Mouse (Mus musculus) megakaryocyte, embryonic 14.5 days (primary cell): Measurements from ENCODE around the gene Mrps18c. TPM values are rescaled to one million over a fixed set of nuclear protein-coding genes. Genes with fewer than 3 reads are reported as not detected.
A peak's percentile ranks its signal among the peaks of the same experiment; 100 is the strongest.

Experiments used
- H3K27me3 ChIP-seq: replicated peaks from 2 replicates; pipeline ENCODE3; 2012; ENCODE audit warnings: inconsistent platforms
- H3K36me3 ChIP-seq: replicated peaks from 2 replicates; pipeline ENCODE3; 2012; ENCODE audit warnings: low read length, inconsistent platforms, mixed read lengths
- H3K4me1 ChIP-seq: 2 replicates; pipeline ENCODE4 v1.6.1; 2012; ENCODE audit warnings: inconsistent platforms
- H3K4me3 ChIP-seq: replicated peaks from 2 replicates; pipeline ENCODE3; 2012; ENCODE audit warnings: moderate library complexity, mild to moderate bottlenecking, inconsistent platforms
- H3K9me3 ChIP-seq: 2 replicates; pipeline ENCODE4 v1.6.1; 2012; ENCODE audit warnings: inconsistent platforms
- FLI1 ChIP-seq: IDR thresholded peaks from 2 replicates; pipeline ENCODE4 v1.6.1; 2012; ENCODE audit warnings: low read length, inconsistent platforms, mixed read lengths
- GATA1 ChIP-seq: IDR thresholded peaks from 3 replicates; pipeline ENCODE4 v1.6.1; 2012; ENCODE audit warnings: mixed read lengths, low read length, inconsistent platforms, borderline replicate concordance
- polyA plus RNA-seq: library from polyadenylated mRNA; stranded (reverse); fragments of >175 nt; gene quantifications from 2 replicates; pipeline ENCODE4 v1.2.3, GENCODE M21; 2012; ENCODE audit warnings: low replicate concordance; ENCODE audit not compliant: insufficient read depth

Gene Mrps18c
- polyA plus RNA-seq, 1 experiment: 6.1 TPM

DNA sequence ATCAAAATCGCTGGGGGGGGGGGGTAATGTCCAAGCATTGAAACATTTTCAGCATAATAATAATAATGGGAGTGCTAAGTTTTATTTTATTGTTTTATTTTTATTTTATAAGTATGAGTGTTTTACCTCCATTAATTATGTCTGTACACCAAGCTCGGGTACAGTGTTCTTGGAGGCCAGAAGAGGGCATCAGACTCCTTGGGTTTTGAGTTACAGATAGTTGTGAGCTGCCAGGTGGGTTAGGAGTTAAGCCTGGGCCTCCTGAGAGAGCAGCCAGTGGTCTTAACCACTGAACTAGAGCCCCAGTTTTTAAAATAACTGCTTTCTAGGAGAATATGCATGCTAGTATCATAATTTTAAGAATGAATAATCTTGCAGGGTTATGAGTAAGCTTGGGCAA is 27.5 kb downstream of the Mrps18c start:
- Histone ChIP-seq H3K9me3 (no peaks in the 10 kb centered on the region), H3K36me3 (no peaks in the 10 kb centered on the region), H3K4me3 (no peak overlapping the region), H3K4me1 (peaks cover 24% of the 10 kb centered on the region), H3K27me3 (peaks cover 15% of the 10 kb centered on the region)
- no peak for TF ChIP-seq GATA1
- TF ChIP-seq FLI1: no peak

DNA sequence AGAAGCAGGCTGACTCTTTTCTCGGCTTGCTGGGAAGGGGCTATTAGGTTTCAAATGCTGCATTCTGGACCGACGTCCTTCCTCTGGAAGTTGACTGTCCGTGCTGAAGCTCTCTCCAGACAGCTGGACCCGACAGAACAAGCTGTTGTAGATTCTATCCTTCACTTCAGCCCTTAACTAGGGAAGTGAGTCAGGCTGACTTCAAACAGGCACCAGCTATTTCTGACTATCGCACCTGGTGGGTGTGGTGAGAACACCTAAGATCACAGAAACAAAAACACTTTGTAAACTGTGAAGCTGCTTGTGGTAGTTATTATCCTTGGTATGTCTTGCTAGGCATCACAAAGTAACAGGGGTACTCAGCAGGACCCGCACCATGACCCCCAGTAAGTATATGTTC is 28.1 kb downstream of the Mrps18c start:
- no peaks in the 10 kb centered on the region for H3K36me3 ChIP-seq
- no peak overlapping the region for H3K4me3 ChIP-seq
- peaks cover 19% of the 10 kb centered on the region for H3K4me1 ChIP-seq
- no peaks in the 10 kb centered on the region for H3K9me3 ChIP-seq
- peaks cover 15% of the 10 kb centered on the region for H3K27me3 ChIP-seq
- no peak for TF ChIP-seq FLI1
- TF ChIP-seq GATA1: no peak

DNA sequence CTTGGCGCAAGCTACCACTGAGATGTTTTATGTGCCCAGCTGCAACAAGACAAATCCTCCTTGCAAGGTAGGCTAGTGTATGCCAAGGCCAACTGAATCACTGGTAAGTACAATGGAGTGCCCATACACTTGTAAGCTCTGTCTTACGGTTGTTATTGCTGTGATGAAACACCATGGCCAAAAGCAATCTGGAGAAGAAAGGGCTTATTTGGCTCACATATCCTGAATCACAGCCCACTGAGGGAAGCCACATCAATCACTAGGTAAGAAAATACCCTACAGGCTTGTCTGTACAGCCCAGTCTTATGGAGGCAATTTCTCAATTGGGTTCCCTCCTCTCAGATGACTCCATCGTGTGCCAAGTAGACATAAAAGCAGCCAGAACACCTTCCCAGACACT is 30.3 kb downstream of the Mrps18c start:
- Histone ChIP-seq H3K4me3 (no peak overlapping the region), H3K9me3 (peaks cover 6% of the 10 kb centered on the region), H3K36me3 (no peaks in the 10 kb centered on the region), H3K27me3 (peaks cover 18% of the 10 kb centered on the region), H3K4me1 (peaks cover under 1% of the 10 kb centered on the region; the same call in 1 of the 2 replicates)
- TF ChIP-seq FLI1 (no peak), GATA1 (no peak)

DNA sequence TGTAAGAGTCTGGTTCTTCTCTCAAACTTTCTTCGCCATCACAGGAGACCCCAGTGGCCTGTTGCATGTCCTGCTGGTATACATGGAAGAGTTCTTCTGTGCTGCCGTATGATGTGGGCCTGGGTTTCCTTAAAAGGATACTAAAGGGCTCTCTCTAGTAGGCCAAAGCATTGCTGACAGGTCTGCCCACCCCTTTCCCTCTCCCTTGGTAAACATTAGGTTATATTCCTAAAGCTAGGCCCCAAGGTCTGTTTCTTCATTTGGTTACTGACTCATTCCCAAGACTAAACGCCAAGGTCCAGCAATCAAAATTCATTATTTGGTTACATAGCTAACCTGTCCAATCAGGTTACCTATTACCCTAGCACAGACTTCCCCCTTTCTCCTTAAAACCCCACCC is 34.3 kb downstream of the Mrps18c start:
- no peak for TF ChIP-seq FLI1
- TF ChIP-seq GATA1: no peak
- Histone ChIP-seq H3K27me3 (peaks cover 18% of the 10 kb centered on the region), H3K9me3 (peaks cover 13% of the 10 kb centered on the region), H3K4me1 (no peaks in the 10 kb centered on the region), H3K4me3 (no peak overlapping the region), H3K36me3 (no peaks in the 10 kb centered on the region)

DNA sequence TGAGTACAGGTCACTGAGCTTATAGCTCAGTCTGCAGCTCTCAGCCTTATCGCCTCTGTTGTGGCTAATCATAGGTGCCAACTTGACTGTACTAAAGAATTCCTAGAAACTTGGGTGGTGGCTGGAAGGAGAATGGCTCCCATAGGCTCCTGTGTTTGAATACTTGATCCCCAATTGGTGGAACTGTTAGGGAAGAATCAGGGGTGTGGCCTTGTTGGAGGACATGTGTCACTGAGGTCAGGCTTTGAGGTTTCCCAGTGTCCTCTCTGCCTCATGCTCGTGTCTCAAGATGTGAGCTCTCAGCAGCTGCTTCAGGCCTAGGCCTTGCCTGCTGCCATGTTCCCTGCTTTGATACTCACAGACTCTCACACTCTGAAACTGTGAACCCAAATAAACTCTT is 35.4 kb downstream of the Mrps18c start:
- TF ChIP-seq FLI1 (no peak), GATA1 (no peak)

DNA sequence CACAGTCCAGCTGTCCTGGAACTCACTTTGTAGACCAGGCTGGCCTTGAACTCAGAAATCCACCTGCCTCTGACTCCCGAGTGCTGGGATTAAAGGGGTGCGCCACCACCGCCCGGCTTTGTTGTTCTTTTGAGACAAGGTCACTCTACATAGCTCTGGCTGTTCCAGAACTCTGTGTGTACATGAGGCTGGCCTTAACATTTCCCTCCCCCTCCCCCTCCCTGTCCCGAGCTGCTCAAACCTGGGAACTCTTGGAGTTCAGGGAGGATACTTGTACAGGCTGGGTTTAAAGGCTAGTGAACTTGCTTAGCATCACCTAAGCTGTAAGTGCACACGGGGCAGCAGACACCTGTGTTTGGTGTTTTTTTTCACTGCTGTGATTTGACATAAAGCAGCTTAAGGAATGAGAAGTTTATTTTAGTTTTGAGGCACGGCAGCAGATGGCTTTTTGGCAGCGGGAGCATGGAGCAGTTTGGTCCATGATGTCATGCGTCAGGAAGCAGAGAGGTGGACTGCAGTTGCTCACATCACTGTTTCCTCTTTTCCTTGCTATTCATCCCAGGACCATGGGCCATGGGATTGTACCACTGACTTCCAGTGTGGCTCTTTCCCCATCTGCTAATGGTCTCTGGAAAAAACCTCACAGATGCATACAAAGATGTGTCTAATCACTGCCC is 37.6 kb downstream of the Mrps18c start:
- no peaks in the 10 kb centered on the region for H3K36me3 ChIP-seq
- no peak overlapping the region for H3K4me3 ChIP-seq
- no peaks in the 10 kb centered on the region for H3K4me1 ChIP-seq
- H3K9me3 ChIP-seq: peaks cover 14% of the 10 kb centered on the region
- no peak for TF ChIP-seq FLI1
- no peak for TF ChIP-seq GATA1
- H3K27me3 ChIP-seq: peaks cover 14% of the 10 kb centered on the region

More for the DNA sequence above, 35.4 kb downstream of the Mrps18c start:
- Histone ChIP-seq H3K4me1 (no peaks in the 10 kb centered on the region), H3K4me3 (no peak overlapping the region), H3K9me3 (peaks cover 13% of the 10 kb centered on the region), H3K36me3 (no peaks in the 10 kb centered on the region), H3K27me3 (peaks cover 16% of the 10 kb centered on the region)

DNA sequence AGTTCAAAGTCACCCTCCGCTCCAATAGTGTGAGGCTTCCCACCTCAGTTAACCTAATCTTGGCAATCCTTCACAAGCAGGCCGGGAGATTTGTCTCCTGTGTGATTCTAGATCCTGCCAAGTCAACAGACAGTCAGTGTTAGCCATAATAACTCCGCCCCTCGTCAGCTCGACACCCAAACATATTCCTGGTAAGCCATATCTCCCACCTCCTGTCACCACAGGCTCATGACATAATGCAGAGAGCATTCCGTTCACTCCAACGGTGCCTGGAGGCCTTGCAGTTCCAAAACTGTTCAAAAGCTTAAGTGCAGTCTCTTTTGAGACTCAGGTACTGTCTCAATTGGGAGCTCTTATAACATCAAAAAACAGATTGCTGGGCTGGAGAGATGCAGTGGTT is 39.5 kb downstream of the Mrps18c start:
- no peaks in the 10 kb centered on the region for H3K4me1 ChIP-seq
- no peak for TF ChIP-seq FLI1
- TF ChIP-seq GATA1: no peak
- no peak overlapping the region for H3K4me3 ChIP-seq
- H3K36me3 ChIP-seq: no peaks in the 10 kb centered on the region
- peaks cover 19% of the 10 kb centered on the region for H3K27me3 ChIP-seq
- peaks cover 30% of the 10 kb centered on the region for H3K9me3 ChIP-seq

DNA sequence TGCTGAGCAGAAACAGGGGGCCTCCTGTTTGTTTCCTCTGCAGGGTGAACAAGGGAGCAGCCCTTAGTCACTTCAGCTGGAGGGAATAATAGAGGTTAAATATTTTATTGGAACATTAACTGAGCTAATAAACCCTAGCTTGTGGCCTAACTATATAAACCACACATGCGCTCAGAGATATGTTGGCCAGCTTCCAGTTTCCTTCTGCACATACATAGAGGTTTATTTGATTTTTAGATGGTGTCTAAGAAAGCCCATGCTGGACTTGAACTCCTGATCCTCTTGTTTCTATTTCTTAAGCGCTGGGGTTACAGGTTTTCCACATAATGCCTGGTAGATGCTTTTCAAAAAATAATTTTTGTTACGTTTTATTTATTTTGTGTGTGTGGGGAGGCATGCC is 46.1 kb downstream of the Mrps18c start:
- H3K36me3 ChIP-seq: no peaks in the 10 kb centered on the region
- TF ChIP-seq FLI1 (no peak), GATA1 (no peak)
- H3K4me1 ChIP-seq: peaks cover 22% of the 10 kb centered on the region
- H3K4me3 ChIP-seq: no peak overlapping the region
- peaks cover 17% of the 10 kb centered on the region for H3K9me3 ChIP-seq
- peaks cover 63% of the 10 kb centered on the region for H3K27me3 ChIP-seq

DNA sequence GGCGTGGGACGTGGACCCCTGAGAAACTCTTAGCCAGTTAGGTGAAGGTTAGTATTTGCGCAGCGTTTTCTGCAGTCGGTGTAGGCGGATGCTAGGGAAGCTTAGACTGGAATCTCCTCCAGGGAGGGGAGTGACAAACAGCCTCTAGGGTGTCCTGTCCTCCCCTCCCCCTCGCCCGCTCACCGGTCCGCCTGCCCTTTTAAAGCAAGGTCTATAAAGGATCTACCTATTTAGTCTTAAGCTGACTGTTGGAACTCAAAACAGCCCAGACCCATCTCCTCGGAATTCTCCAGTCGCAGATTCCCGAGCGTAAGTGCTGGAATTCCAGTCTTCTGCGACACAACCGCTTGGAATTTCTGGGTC is 47.0 kb downstream of the Mrps18c start, which contains the start of gene Gpat3:
Gene Gpat3 (plus strand): TSS at position 229 of the 363 bp plus-strand sequence.
- TF ChIP-seq GATA1: no peak
- no peak for TF ChIP-seq FLI1

DNA sequence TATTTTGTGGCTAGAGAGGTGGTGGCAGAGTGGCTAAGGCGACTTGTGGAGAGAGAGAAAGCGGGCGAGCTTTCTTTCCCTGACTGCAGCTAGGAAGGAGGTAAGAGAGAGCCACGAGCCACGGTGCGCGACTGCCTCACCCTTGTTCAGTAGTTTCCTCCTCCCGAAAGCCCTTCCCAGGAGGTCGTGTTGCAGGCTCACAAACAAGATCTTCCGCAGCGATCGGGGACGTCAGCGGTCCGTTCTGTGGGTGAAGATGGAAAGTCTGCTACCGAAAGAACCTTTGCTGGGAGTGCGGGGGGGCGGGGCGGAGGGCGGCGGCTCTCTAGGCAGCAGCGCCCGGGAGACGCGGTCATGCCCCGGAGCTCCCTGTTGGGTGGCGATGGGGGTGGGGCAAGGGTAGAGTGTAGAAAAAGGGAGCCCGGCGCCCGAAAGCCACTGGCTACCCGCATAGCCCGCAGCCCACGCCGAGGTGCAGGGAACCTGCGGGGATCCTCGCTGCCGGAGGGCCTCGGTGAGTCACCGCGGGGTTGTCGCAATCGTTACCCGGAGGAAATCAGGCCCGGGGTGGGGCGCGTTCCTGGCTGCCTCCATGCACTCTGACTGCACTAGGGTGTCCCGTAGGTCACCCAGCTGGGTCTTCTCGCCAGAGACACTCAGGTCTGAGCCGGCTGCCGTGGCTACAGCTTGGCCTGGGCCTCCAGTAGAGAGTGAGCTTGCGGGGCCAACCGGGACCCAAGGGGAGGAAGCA is 47.6 kb downstream of the Mrps18c start:
- TF ChIP-seq GATA1 (no peak), FLI1 (no peak)
- H3K9me3 ChIP-seq: peaks cover 16% of the 10 kb centered on the region
- H3K4me1 ChIP-seq: peaks cover 22% of the 10 kb centered on the region
- H3K4me3 ChIP-seq: peak overlapping the region; percentile 93
- H3K36me3 ChIP-seq: no peaks in the 10 kb centered on the region
- H3K27me3 ChIP-seq: peaks cover 59% of the 10 kb centered on the region

More for the DNA sequence above, 47.0 kb downstream of the Mrps18c start, which contains the start of gene Gpat3:
- Histone ChIP-seq H3K4me1 (peaks cover 22% of the 10 kb centered on the region), H3K9me3 (peaks cover 17% of the 10 kb centered on the region), H3K36me3 (no peaks in the 10 kb centered on the region), H3K4me3 (peak within 1 kb of the TSS; percentile 93), H3K27me3 (peaks cover 63% of the 10 kb centered on the region)
